Mouse (Mus musculus) left cerebral cortex, adult 8-10 months (tissue): Measurements from ENCODE around the gene Coa6. TPM values are rescaled to one million over a fixed set of nuclear protein-coding genes. Genes with fewer than 3 reads are reported as not detected.
A peak's percentile ranks its signal among the peaks of the same experiment; 100 is the strongest.

Source experiments
- DNase-seq, 2 experiments: peaks; one replicate each; pipeline ENCODE4 v3.0.0; 2022; ENCODE audit warnings: low spot score in 2 of 2
- total RNA-seq, 4 experiments: library from RNA; stranded (reverse); gene quantifications; 2 replicates each; pipeline ENCODE4 v1.2.4; 2022

The Coa6 gene
- total RNA-seq, 4 experiments from 2014 or later, result 21.5 to 28.3 (median 24.5) TPM

DNA sequence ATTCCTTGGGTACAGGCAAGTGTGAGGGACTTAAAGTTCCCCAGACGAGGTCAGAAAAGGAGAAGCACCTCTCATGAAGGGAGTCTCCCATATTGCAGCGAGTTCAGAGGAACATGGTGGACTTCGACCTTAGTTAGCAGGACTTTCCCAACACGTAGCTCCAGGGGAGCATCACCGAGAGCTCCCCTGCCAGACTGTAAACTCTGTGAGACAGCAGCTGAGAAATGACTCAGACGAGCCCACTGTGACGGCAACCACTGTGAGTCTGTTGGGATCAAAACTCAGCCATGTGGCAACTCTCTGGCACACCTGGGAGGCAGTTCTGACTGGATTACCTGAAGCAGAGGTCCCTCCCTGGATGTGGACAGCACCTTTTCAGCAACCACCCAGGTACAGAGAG, 41.8 kb downstream of the Coa6 start:
- no peak for DNase-seq

- no peak for DNase-seq
These were observed 51.5 kb downstream of the Coa6 start for GRCm38 (mm10) chr8:126473802-126474298.

DNA sequence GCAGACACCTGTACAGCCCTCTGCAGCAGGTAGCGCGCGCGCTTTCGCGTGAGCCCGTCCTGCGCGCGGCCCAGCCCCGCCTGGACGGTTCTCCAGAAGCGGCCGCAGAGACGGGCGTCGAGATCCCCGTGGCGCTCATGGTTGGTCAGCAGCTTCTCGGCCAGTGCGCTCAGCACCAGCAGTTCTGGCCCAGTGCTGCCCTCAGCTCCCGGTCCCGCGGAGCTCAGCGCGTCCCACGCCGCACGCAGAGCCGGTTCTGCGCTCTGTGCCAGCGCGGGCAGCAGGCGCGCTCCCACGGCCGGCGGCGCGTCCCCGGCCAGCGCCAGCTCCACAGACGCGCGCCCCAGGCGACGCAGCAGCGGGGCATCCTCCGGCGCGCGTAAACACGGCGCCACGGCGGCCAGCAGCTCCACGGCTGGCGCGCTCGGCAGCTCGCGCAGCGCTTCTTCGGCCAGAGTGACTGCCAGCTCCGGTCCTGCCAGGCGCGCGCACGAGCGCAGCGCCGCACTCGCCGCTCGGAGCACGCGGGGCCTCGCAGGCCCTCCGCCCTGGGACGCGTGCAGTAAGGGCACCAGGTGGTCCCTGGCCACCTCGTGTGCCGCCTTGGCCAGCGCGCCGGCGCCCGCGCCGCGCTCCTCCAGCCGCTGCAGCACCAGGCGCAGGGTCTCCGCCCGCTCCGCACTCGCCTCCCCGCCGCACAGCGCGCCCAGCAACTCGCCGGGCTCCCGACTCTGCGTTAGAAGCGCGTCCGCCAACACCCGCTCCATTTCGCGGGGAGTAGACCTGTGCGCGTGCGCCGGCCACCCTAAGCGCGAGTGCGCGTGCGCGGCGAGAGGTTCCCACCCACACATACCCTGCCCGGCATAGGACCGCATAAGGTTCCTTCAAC, 52.2 kb downstream of the Coa6 start, which contains the start of gene Tarbp1:
Gene Tarbp1 (minus strand): TSS at position 767 of the 889 bp plus-strand sequence.
- DNase-seq, result peak; percentile 84

Other genes with a start within 250 kb of the Coa6 start
- gene Slc35f3, start 124.0 kb upstream of the Coa6 start, total RNA-seq, result 10 to 100 TPM; 33.6 to 40.5 (median 36.6) TPM
- 1 to 10 TPM; 4.0 to 4.8 (median 4.3) TPM for gene Tarbp1, start 52.5 kb downstream of the Coa6 start, total RNA-seq
- gene Irf2bp2, start 171.5 kb downstream of the Coa6 start, total RNA-seq, result 10 to 100 TPM; 52.9 to 59.6 (median 58.6) TPM